Mouse (Mus musculus) midbrain, embryonic 10.5 days (tissue): ENCODE measurements around the gene Rdh9. TPM values are rescaled to one million over a fixed set of nuclear protein-coding genes. Genes with fewer than 3 reads are reported as not detected.

ENCODE experiments used
- DNase-seq: peaks from one replicate; pipeline ENCODE4 v3.0.0-alpha.2; 2017; ENCODE audit warnings: low spot score
- H3K27ac ChIP-seq: fragments of 300-500 bp; sonication (generic); replicated peaks from 2 replicates; pipeline ENCODE4 v1.5.1; 2016; ENCODE audit warnings: mild to moderate bottlenecking
- H3K27me3 ChIP-seq: fragments of 300-500 bp; sonication (generic); 2 replicates; pipeline ENCODE4 v1.6.1; 2016; ENCODE audit warnings: low read depth, mild to moderate bottlenecking; ENCODE audit not compliant: poor library complexity, severe bottlenecking
- H3K36me3 ChIP-seq: fragments of 300-500 bp; sonication (generic); 2 replicates; pipeline ENCODE4 v1.6.1; 2016; ENCODE audit warnings: mild to moderate bottlenecking, moderate library complexity
- H3K4me1 ChIP-seq: fragments of 300-500 bp; sonication (generic); 2 replicates; pipeline ENCODE4 v1.6.1; 2016
- H3K4me3 ChIP-seq: fragments of 300-500 bp; sonication (generic); 2 replicates; pipeline ENCODE4 v1.5.1; 2016; ENCODE audit warnings: mild to moderate bottlenecking, moderate library complexity
- H3K9me3 ChIP-seq: fragments of 300-500 bp; sonication (generic); replicated peaks from 2 replicates; pipeline ENCODE4 v1.6.1; 2016; ENCODE audit warnings: mild to moderate bottlenecking
- WGBS: fragments of 180-500 bp; shearing (Covaris S2); methylation state at CpG from one replicate; pipeline ENCODE4 v1.1.7; 2016; 5-methylcytosine and 5-hydroxymethylcytosine counted together
- polyA plus RNA-seq: library from polyadenylated mRNA; unstranded; fragments of >200 nt; fragmentation: Nextera tagmentation; extraction: Ambion mirVana; gene quantifications from 2 replicates; pipeline ENCODE4 v1.2.1, GENCODE M21; 2016

Rdh9 gene
- polyA plus RNA-seq = 0.11 and 0.12 TPM in 2 replicates

- Histone ChIP-seq H3K36me3 (no peaks in the 10 kb centered on the region), H3K4me1 (no peaks in the 10 kb centered on the region), H3K9me3 (no peaks in the 10 kb centered on the region), H3K27me3 (no peaks in the 10 kb centered on the region), H3K27ac (no peak within 1 kb of the TSS), H3K4me3 (no peak within 1 kb of the TSS)
- DNase-seq = no peak
- 83% methylated on average over 2 of the region's 2 CpGs for WGBS
Measured at GRCm38 (mm10) chr10:127776011-127776410, at the start of gene Rdh9. Rdh9 (plus strand) TSS chr10:127776386.

GRCm38 (mm10) chr10:127728437-127728836 lies 47.7 kb upstream of the Rdh9 start:
- no peaks in the 10 kb centered on the region for H3K36me3 ChIP-seq
- peaks cover 60% of the 10 kb centered on the region for H3K27me3 ChIP-seq
- 78% methylated on average over 8 of the region's 8 CpGs for WGBS
- H3K4me1 ChIP-seq = peaks cover 14% of the 10 kb centered on the region
- H3K4me3 ChIP-seq = no peak overlapping the region
- DNase-seq = no peak
- no peak overlapping the region for H3K27ac ChIP-seq
- H3K9me3 ChIP-seq = no peaks in the 10 kb centered on the region

- peaks cover 48% of the 10 kb centered on the region for H3K27me3 ChIP-seq
- 70% methylated on average over 11 of the region's 11 CpGs for WGBS
Measured at GRCm38 (mm10) chr10:127730285-127730932, 45.8 kb upstream of the Rdh9 start.

DNA sequence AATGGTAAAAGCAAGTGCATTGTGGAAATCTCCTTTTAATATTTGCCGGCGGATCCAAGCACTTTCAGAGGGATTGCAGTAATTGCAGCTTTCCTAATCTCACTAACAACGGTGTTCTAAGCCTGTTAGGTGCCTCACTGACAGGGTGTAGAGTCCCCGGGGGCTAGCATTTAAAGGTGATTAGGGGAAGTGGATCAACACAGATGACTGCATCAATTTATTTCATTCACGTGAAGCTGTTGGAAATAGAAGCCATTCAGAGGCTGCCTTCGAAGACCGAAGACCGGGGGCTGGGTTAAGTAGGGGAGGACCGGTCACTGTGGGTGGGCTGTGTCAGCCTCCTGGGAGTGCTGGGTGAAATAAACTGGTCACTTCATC lies 45.3 kb upstream of the Rdh9 start:
- H3K4me1 ChIP-seq = peaks cover 14% of the 10 kb centered on the region
- 37% methylated on average over 9 of the region's 9 CpGs for WGBS
- peaks cover 43% of the 10 kb centered on the region for H3K27me3 ChIP-seq
- H3K4me3 ChIP-seq = no peak overlapping the region
- no peaks in the 10 kb centered on the region for H3K9me3 ChIP-seq
- DNase-seq = no peak
- H3K27ac ChIP-seq = no peak overlapping the region
- no peaks in the 10 kb centered on the region for H3K36me3 ChIP-seq

More at GRCm38 (mm10) chr10:127730285-127730932, 45.8 kb upstream of the Rdh9 start:
- Histone ChIP-seq H3K4me3 (no peak overlapping the region), H3K27ac (no peak overlapping the region), H3K4me1 (peaks cover 14% of the 10 kb centered on the region), H3K9me3 (no peaks in the 10 kb centered on the region), H3K36me3 (no peaks in the 10 kb centered on the region)
- DNase-seq = no peak

GRCm38 (mm10) chr10:127731397-127731796 lies 44.8 kb upstream of the Rdh9 start:
- peaks cover 42% of the 10 kb centered on the region for H3K27me3 ChIP-seq
- peaks cover 14% of the 10 kb centered on the region for H3K4me1 ChIP-seq
- no peak overlapping the region for H3K27ac ChIP-seq
- no peak for DNase-seq
- no peaks in the 10 kb centered on the region for H3K9me3 ChIP-seq
- 43% methylated on average over 5 of the region's 5 CpGs for WGBS
- no peaks in the 10 kb centered on the region for H3K36me3 ChIP-seq
- H3K4me3 ChIP-seq = no peak overlapping the region

- no peaks in the 10 kb centered on the region for H3K9me3 ChIP-seq
- peaks cover 17% of the 10 kb centered on the region for H3K27me3 ChIP-seq
- no peak for DNase-seq
- no peaks in the 10 kb centered on the region for H3K36me3 ChIP-seq
- whole genome bisulfite sequencing = 52% methylated on average over 5 of the region's 5 CpGs
- H3K4me3 ChIP-seq = no peak overlapping the region
- H3K27ac ChIP-seq = no peak overlapping the region
- peaks cover 18% of the 10 kb centered on the region for H3K4me1 ChIP-seq
Measured at GRCm38 (mm10) chr10:127734434-127734833, 41.8 kb upstream of the Rdh9 start.

GRCm38 (mm10) chr10:127736266-127736665 lies 39.9 kb upstream of the Rdh9 start:
- Histone ChIP-seq H3K4me3 (no peak overlapping the region), H3K27me3 (peaks cover 10% of the 10 kb centered on the region), H3K27ac (no peak overlapping the region), H3K36me3 (peaks cover 3% of the 10 kb centered on the region), H3K9me3 (no peaks in the 10 kb centered on the region), H3K4me1 (peaks cover 23% of the 10 kb centered on the region)
- WGBS = 82% methylated on average over 2 of the region's 2 CpGs
- no peak for DNase-seq

DNA sequence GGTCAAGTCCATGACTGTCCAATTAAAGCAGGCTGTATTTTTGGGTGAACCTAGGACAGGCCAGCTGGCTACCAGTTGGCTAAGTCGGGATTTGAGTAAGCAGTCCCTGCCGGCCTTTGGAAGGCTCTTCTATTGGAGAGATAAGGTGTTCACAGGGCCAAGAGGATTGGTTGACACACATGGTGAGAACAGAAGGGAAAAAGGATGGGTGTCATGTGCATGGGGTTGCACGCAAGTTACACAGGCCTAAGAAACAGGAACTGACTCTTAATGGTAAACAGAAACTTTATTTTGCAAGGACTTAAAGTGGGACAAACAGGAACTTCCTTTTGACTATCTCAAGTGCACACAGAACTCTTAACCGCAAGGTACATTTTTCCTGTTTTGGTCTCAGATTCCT lies 39.3 kb upstream of the Rdh9 start:
- no peak overlapping the region for H3K4me3 ChIP-seq
- H3K4me1 ChIP-seq = peaks cover 24% of the 10 kb centered on the region
- WGBS = 81% methylated on average over 4 of the region's 4 CpGs

GRCm38 (mm10) chr10:127737552-127737951 lies 38.6 kb upstream of the Rdh9 start:
- Histone ChIP-seq H3K36me3 (peaks cover 16% of the 10 kb centered on the region), H3K4me3 (no peak overlapping the region), H3K9me3 (no peaks in the 10 kb centered on the region), H3K27me3 (peaks cover 4% of the 10 kb centered on the region), H3K4me1 (peaks cover 24% of the 10 kb centered on the region), H3K27ac (no peak overlapping the region)
- DNase-seq = no peak
- WGBS = 30% methylated on average over 2 of the region's 2 CpGs

More for the DNA sequence above, 39.3 kb upstream of the Rdh9 start:
- H3K36me3 ChIP-seq = peaks cover 10% of the 10 kb centered on the region
- peaks cover 10% of the 10 kb centered on the region for H3K27me3 ChIP-seq
- no peaks in the 10 kb centered on the region for H3K9me3 ChIP-seq
- DNase-seq = no peak
- no peak overlapping the region for H3K27ac ChIP-seq

DNA sequence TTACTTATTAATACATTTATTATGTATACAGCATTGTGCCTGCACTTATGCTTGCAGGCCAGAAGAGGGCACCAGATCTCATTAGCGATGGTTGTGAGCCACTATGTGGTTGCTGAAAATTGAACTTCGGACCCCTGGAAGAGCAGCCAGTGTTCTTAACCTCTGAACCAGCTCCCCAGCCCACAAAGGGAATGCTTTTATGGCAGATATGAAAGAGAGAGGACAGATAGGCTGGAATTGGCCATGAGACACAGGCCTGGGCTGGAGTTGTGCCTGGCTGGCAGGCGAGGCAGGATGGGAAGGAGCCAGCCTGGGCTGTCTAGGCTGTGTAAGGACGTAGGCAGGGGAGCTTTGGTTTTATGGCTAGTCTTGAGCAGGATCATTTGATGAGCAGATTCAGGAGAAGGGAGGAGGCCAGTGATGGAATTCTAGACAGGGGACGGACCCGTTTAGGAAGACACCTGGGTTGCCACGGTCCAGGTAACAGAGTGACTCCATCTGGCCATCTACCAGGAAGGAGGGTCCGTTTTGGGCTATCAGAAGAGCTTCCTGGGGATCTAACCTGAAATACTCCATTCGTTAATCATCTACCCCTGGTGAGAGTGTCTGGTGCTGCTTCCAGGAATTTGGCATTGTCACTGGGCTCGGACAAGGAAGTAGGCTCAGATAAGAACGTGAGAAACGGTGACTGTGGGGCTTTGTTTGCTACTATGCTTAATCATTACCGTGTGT lies 37.9 kb upstream of the Rdh9 start:
- Histone ChIP-seq H3K36me3 (peaks cover 24% of the 10 kb centered on the region), H3K4me1 (peaks cover 24% of the 10 kb centered on the region), H3K27me3 (peaks cover 4% of the 10 kb centered on the region), H3K9me3 (peaks cover 5% of the 10 kb centered on the region), H3K27ac (no peak overlapping the region), H3K4me3 (peak overlapping the region; percentile 97; the same call in 1 of the 2 replicates)
- WGBS = 55% methylated on average over 13 of the region's 13 CpGs
- DNase-seq = peak; percentile 29

DNA sequence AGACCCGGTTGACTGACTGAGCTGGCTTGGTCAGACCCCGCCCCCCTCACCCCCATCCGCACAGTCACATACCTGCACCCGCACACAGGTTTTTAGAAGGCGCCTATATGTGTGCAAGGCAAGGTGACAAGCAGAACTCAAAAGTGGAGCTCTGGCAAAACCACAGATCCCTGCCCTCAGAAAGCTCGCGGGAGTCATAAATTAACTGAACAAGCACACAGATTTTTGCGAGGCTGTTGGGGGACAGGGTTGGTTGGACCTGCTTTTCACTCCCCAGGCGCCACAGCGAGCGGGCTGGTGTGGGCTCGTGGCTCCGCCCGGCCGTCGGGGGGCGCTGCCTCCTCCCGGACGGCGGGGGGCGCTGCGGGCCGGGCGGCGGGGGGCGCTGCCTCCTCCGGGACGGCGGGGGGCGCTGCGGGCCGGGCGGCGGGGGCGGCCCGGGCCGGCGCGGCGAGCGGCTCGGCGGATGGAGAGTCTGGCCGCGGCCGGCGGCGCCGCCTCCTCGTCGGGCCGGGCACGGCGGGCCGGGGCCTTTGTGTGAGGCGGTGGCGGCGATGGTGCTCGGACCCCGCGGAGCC lies 37.0 kb upstream of the Rdh9 start, which contains the start of gene Zbtb39:
Gene Zbtb39, plus strand, starts transcription at position 456 of the 578 bp plus-strand sequence.
- Histone ChIP-seq H3K27me3 (peaks cover 4% of the 10 kb centered on the region), H3K9me3 (peaks cover 10% of the 10 kb centered on the region), H3K4me3 (peak within 1 kb of the TSS; percentile 97), H3K27ac (peak within 1 kb of the TSS; percentile 96), H3K4me1 (peaks cover 24% of the 10 kb centered on the region), H3K36me3 (peaks cover 32% of the 10 kb centered on the region)
- 5% methylated on average over 55 of the region's 61 CpGs for WGBS
- peak; percentile 75 for DNase-seq

DNA sequence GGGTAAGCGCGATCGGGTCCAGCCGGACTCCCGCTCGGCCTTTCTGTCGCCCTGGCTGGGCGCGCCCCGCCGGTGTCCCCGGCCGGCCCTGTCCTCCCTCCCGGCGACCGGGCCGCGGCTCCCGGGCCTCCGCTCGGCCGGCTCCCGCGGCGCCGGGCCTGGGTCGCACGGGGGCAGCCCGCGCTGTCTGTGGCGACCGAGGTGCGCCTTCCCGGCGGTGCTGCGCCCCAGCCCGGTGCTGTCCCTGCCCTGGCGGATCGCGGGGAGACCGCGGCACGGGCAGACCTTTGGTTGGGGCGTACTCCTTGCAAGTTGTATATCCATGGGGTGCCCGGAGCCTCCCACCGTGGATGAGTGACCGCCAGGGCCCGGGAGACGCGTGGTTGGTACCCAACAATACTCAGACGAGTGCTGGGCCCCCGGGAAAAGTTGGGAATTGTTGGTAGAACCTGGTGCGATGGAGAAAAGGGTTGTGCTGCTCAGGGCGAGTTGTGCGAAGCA lies 36.5 kb upstream of the Rdh9 start:
- Histone ChIP-seq H3K36me3 (peaks cover 38% of the 10 kb centered on the region), H3K4me3 (peak overlapping the region; percentile 97), H3K4me1 (peaks cover 24% of the 10 kb centered on the region), H3K27me3 (peaks cover 4% of the 10 kb centered on the region), H3K9me3 (peaks cover 10% of the 10 kb centered on the region), H3K27ac (peak overlapping the region; percentile 96)
- WGBS = under 1% methylated on average over 54 of the region's 55 CpGs
- peak; percentile 62 for DNase-seq
